Mouse (Mus musculus) mesoderm, embryonic 11.5 days (tissue): ENCODE results near the gene Cnbd2.
"Not testable (repeated sequence)": the region's sequence is repeated elsewhere in the genome, so short reads cannot be mapped to it uniquely, and the experiment has no call there.

Experiments used
- DNase-seq: peaks from one replicate; pipeline ENCODE4 v3.0.0-alpha.2; 2012; ENCODE audit warnings: low read depth, low spot score

The Cnbd2 gene

GRCm38 (mm10) chr2:156381350-156381749 is 69.3 kb downstream of the Cnbd2 start:
- DNase-seq = no peak

GRCm38 (mm10) chr2:156392461-156393154 is 80.5 kb downstream of the Cnbd2 start:
- peak; percentile 83 for DNase-seq

- no peak for DNase-seq
These were observed 81.2 kb downstream of the Cnbd2 start for GRCm38 (mm10) chr2:156393155-156393828.

- DNase-seq = no peak
These were observed 82.2 kb downstream of the Cnbd2 start for GRCm38 (mm10) chr2:156394282-156394681.

GRCm38 (mm10) chr2:156396096-156396495 is 84.0 kb downstream of the Cnbd2 start:
- no peak for DNase-seq

GRCm38 (mm10) chr2:156397988-156398387 is 85.9 kb downstream of the Cnbd2 start:
- no peak for DNase-seq

GRCm38 (mm10) chr2:156399485-156399884 is 87.4 kb downstream of the Cnbd2 start:
- DNase-seq = no peak

- peak; percentile 86 for DNase-seq
These were observed 89.2 kb downstream of the Cnbd2 start for GRCm38 (mm10) chr2:156401331-156401730.

- no peak for DNase-seq
These were observed 89.9 kb downstream of the Cnbd2 start for GRCm38 (mm10) chr2:156402036-156402435.

GRCm38 (mm10) chr2:156406987-156407386 is 94.9 kb downstream of the Cnbd2 start:
- DNase-seq = peak; percentile 34

- no peak for DNase-seq
These were observed 96.1 kb downstream of the Cnbd2 start for GRCm38 (mm10) chr2:156408168-156408567.

- DNase-seq = not testable (repeated sequence)
These were observed 99.2 kb downstream of the Cnbd2 start for GRCm38 (mm10) chr2:156411348-156411747.

- DNase-seq = no peak
These were observed 102.9 kb downstream of the Cnbd2 start for GRCm38 (mm10) chr2:156414996-156415395.

GRCm38 (mm10) chr2:156415674-156416073 is 103.6 kb downstream of the Cnbd2 start:
- DNase-seq = no peak

GRCm38 (mm10) chr2:156417194-156417593 is 105.1 kb downstream of the Cnbd2 start:
- no peak for DNase-seq

GRCm38 (mm10) chr2:156418467-156418866 is 106.4 kb downstream of the Cnbd2 start:
- no peak for DNase-seq

- no peak for DNase-seq
These were observed 108.2 kb downstream of the Cnbd2 start for GRCm38 (mm10) chr2:156420327-156420693.

GRCm38 (mm10) chr2:156420694-156421380 is 108.7 kb downstream of the Cnbd2 start, which contains the start of gene Epb41l1:
TSS of gene Epb41l1 (plus strand) at chr2:156420909.
- DNase-seq = peak; percentile 43

GRCm38 (mm10) chr2:156421381-156422110 is 109.4 kb downstream of the Cnbd2 start:
- peak; percentile 13 for DNase-seq

GRCm38 (mm10) chr2:156422631-156423030 is 110.5 kb downstream of the Cnbd2 start:
- DNase-seq = no peak

- DNase-seq = no peak
These were observed 111.6 kb downstream of the Cnbd2 start for GRCm38 (mm10) chr2:156423672-156424071.
